Mouse (Mus musculus): ENCODE data around the gene Lhfp. TPM values are rescaled to one million over a fixed set of nuclear protein-coding genes. Genes with fewer than 3 reads are reported as not detected.

Lhfp gene
- polyA plus RNA-seq, 2 experiments from 2014 or later, result 0.19 to 0.36 TPM

- ATAC-seq, result no peak
Measured at GRCm38 (mm10) chr3:53169486-53169885, 128.2 kb downstream of the Lhfp start.

DNA sequence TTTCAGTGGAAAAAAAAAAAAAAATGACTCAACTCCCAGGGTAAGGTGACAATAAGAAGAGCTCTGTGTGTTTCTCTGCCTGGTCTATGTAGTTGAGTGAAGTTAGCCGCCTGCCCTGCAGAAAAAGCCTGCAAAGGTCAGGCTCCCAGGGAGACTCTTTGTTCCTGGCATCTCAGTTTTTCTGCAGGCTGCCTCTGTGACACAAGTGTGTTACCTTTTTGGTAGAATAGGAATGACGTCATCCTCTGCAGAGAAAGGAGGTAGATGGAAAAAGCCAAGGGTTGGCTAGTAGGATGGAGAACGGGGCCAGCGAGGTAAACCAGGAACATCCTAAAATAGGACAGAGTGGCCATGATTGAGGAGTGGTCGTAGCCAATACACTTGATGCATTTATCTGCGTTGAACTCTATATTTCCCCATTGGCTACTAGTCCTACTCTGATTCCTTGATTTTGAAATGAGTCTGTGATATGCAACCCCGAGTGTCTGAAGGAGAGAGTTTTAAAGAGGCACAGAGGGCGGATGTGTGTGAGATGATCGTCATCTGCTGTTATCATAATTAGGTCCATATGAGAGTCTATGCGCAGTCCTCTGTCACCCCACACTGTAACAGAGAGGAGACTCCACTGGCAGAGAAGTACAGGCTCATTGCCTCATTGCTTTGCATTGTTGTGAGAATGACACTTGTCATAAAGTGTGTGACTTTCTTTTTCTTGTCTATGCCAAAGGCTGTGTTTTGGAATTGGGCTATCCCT is 132.2 kb downstream of the Lhfp start:
- no peak for ATAC-seq

DNA sequence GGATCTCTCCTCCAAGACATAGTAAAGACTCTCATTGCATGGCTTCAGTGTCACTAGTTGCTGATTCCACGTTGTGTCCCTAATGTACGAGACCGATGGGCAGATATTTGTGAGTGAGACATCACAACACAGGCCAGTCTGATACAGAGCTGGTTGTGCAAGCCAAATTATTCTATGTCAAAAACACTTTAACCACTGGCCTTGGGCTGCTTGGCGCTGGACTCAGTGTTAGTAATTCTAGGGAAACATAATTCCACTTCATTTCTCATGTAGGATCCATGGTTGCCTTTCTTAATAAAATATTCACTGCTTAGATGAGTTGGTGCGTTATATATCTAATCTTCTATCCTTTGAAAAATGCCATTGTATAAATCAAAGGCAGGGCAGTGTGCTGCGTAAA is 138.6 kb downstream of the Lhfp start:
- no peak for ATAC-seq

- no peak for ATAC-seq
Measured at GRCm38 (mm10) chr3:53185439-53185838, 144.1 kb downstream of the Lhfp start.

GRCm38 (mm10) chr3:53193441-53193840 is 152.1 kb downstream of the Lhfp start:
- ATAC-seq, result no peak

- ATAC-seq, result no peak
Measured at GRCm38 (mm10) chr3:53195666-53196107, 154.4 kb downstream of the Lhfp start.

GRCm38 (mm10) chr3:53200175-53200574 is 158.8 kb downstream of the Lhfp start:
- no peak for ATAC-seq

- ATAC-seq, result no peak
Measured at GRCm38 (mm10) chr3:53200853-53201252, 159.5 kb downstream of the Lhfp start.

- ATAC-seq, result no peak
Measured at GRCm38 (mm10) chr3:53201670-53202069, 160.3 kb downstream of the Lhfp start.

DNA sequence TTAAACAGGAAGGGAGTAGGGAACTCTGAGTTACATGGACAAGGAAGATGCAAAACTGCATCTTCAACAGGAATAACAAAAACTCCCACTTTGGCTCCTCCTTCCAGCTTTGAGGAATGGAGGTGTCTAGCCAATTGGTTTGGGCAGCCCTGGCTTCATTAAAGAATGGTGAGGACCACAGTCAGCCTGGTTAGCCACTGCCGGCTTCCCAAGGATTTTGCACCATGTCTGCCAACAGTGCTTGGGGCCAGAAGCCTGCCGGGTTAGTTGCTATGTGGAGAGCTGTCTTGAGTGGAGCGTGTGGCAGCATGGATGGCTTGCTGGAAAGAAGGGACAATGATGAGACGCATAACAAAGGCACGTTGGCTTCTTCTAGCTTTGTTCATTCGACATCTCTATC is 160.9 kb downstream of the Lhfp start:
- ATAC-seq, result no peak

- ATAC-seq, result no peak
Measured at GRCm38 (mm10) chr3:53202698-53203097, 161.4 kb downstream of the Lhfp start.

GRCm38 (mm10) chr3:53203656-53204055 is 162.3 kb downstream of the Lhfp start:
- ATAC-seq, result no peak

- no peak for ATAC-seq
Measured at GRCm38 (mm10) chr3:53204348-53204984, 163.1 kb downstream of the Lhfp start.

GRCm38 (mm10) chr3:53204985-53205365 is 163.6 kb downstream of the Lhfp start:
- ATAC-seq, result no peak

GRCm38 (mm10) chr3:53205706-53206105 is 164.4 kb downstream of the Lhfp start:
- no peak for ATAC-seq

- no peak for ATAC-seq
Measured at GRCm38 (mm10) chr3:53206509-53207224, 165.3 kb downstream of the Lhfp start.

GRCm38 (mm10) chr3:53207225-53207528 is 165.8 kb downstream of the Lhfp start:
- no peak for ATAC-seq

GRCm38 (mm10) chr3:53210691-53211526 is 169.6 kb downstream of the Lhfp start:
- no peak for ATAC-seq

GRCm38 (mm10) chr3:53212599-53212998 is 171.3 kb downstream of the Lhfp start:
- ATAC-seq, result no peak

DNA sequence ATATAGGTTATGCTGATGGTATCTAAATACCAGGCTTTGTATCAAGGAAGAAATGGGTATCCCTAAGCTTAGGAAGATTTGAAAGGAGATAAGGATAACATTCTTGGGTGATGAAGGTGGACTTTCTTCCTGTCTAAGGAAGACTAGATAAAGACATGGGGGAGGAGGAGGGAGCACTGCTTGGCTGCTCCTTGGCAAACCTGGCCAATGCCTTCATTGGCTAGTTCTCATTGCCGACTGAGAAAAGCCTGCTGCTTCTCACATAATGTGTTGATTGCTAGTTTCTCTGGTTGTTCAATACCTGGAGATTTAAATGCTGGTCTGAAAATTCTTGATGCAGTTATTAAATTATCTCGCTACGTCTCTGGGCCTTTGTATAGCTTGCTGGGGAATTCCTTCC is 172.0 kb downstream of the Lhfp start:
- ATAC-seq, result no peak

GRCm38 (mm10) chr3:53213746-53214271 is 172.5 kb downstream of the Lhfp start:
- no peak for ATAC-seq

GRCm38 (mm10) chr3:53214386-53214785 is 173.1 kb downstream of the Lhfp start:
- no peak for ATAC-seq

DNA sequence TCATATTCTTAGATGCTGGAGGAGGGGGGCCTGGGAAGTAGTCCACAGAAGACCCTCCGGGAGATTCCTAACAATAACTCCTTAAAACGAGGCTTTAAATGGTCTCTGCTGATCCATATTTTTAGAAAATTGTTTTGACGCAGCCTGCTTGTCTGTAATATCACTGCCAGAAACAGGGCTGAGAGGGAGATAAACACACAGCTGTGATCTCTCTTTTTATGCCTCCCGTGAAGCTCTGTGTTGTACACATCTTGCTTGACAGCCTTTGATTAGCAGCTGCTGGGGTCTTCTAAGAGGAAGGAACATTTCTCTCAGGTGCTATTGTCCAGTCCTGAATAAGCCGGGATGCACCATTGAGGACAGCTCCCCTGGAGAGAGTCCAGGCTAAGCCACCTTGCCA is 176.4 kb downstream of the Lhfp start:
- no peak for ATAC-seq
